Comparison of ENCODE assay signal across 23 mouse cellular contexts in genomic region chr13:89833053-89833670, GRCm38 (mm10).
DNase-seq lines count a peak whose midpoint lies in the region; ATAC-seq lines count a peak whose summit lies in the region.
"Had no signal": no experiment of that assay in that cellular context is flagged by ENCODE, and none has a peak within 500 bp of the region (broad histone marks: within the 10 kb centered on the region; RNA-seq: fewer than 3 reads in every experiment).

No protein-coding gene starts in this region.

- H3K27ac ChIP-seq in hindbrain, embryonic 12.5 days, result 0 out of 2 replicates have a peak overlapping the region, but pooled peaks have one; percentile 2
- no peak overlapping the region for H3K27ac ChIP-seq in hindbrain, embryonic 16.5 days (ENCODE audit: low read depth, low read length)
- H3K27ac ChIP-seq in embryonic facial prominence, embryonic 10.5 days (replicated peaks), result peak overlapping the region; percentile 77
- H3K27ac ChIP-seq in stomach, embryonic 15.5 days, result no peak overlapping the region
- H3K27ac ChIP-seq: embryonic facial prominence, embryonic 15.5 days; hindbrain, embryonic 14.5 days; kidney, embryonic 15.5 days; midbrain, embryonic 15.5 days had no signal

- no peaks in the 10 kb centered on the region for H3K4me1 ChIP-seq in hindbrain, embryonic 12.5 days
- no peaks in the 10 kb centered on the region for H3K4me1 ChIP-seq in hindbrain, embryonic 16.5 days (ENCODE audit: control insufficient read depth, insufficient read depth, low read depth, low read length)
- peaks cover 23% of the 10 kb centered on the region for H3K4me1 ChIP-seq in embryonic facial prominence, embryonic 10.5 days
- no peaks in the 10 kb centered on the region for H3K4me1 ChIP-seq in stomach, embryonic 15.5 days
- H3K4me1 ChIP-seq: embryonic facial prominence, embryonic 15.5 days; kidney, embryonic 15.5 days; midbrain, embryonic 15.5 days had no signal

- no peaks in the 10 kb centered on the region for H3K9me3 ChIP-seq in hindbrain, embryonic 12.5 days (replicated peaks)
- H3K9me3 ChIP-seq in hindbrain, embryonic 16.5 days (ENCODE audit: control insufficient read depth, low read length), result no peaks in the 10 kb centered on the region
- H3K9me3 ChIP-seq in embryonic facial prominence, embryonic 10.5 days, result no peaks in the 10 kb centered on the region
- no peaks in the 10 kb centered on the region for H3K9me3 ChIP-seq in stomach, embryonic 15.5 days
- H3K9me3 ChIP-seq: embryonic facial prominence, embryonic 15.5 days; kidney, embryonic 15.5 days; midbrain, embryonic 15.5 days had no signal

- no peaks in the 10 kb centered on the region for H3K36me3 ChIP-seq in hindbrain, embryonic 12.5 days
- H3K36me3 ChIP-seq in hindbrain, embryonic 16.5 days (ENCODE audit: control insufficient read depth, insufficient read depth, low read length), result no peaks in the 10 kb centered on the region
- H3K36me3 ChIP-seq in embryonic facial prominence, embryonic 10.5 days (replicated peaks), result no peaks in the 10 kb centered on the region
- no peaks in the 10 kb centered on the region for H3K36me3 ChIP-seq in stomach, embryonic 15.5 days
- H3K36me3 ChIP-seq: embryonic facial prominence, embryonic 15.5 days; kidney, embryonic 15.5 days; midbrain, embryonic 15.5 days had no signal

- H3K9ac ChIP-seq in hindbrain, embryonic 12.5 days, result no peak overlapping the region
- H3K9ac ChIP-seq in hindbrain, embryonic 16.5 days (ENCODE audit: low read depth, low read length), result no peak overlapping the region
- no peak overlapping the region for H3K9ac ChIP-seq in stomach, embryonic 15.5 days
- H3K9ac ChIP-seq: embryonic facial prominence, embryonic 15.5 days; hindbrain, embryonic 14.5 days; kidney, embryonic 15.5 days; liver, postnatal 0 days; midbrain, embryonic 15.5 days had no signal

- WGBS in hindbrain, embryonic 12.5 days, result 65% methylated on average over 2 of the region's 2 CpGs
- WGBS in hindbrain, embryonic 16.5 days, result 66% methylated on average over 2 of the region's 2 CpGs
- WGBS in embryonic facial prominence, embryonic 10.5 days, result 30% methylated on average over 2 of the region's 2 CpGs
- WGBS in stomach, embryonic 15.5 days, result 41% methylated on average over 2 of the region's 2 CpGs

- H3K27me3 ChIP-seq in hindbrain, embryonic 12.5 days, result no peaks in the 10 kb centered on the region
- no peaks in the 10 kb centered on the region for H3K27me3 ChIP-seq in hindbrain, embryonic 16.5 days (replicated peaks; ENCODE audit: control insufficient read depth, insufficient read depth, low read length)
- no peaks in the 10 kb centered on the region for H3K27me3 ChIP-seq in embryonic facial prominence, embryonic 10.5 days (replicated peaks; ENCODE audit: low read depth, poor library complexity, severe bottlenecking)
- H3K27me3 ChIP-seq in stomach, embryonic 15.5 days (replicated peaks), result no peaks in the 10 kb centered on the region
- H3K27me3 ChIP-seq: embryonic facial prominence, embryonic 15.5 days; kidney, embryonic 15.5 days; midbrain, embryonic 15.5 days had no signal

- DNase-seq in embryonic facial prominence, embryonic 10.5 days (ENCODE audit: low spot score), result peak; percentile 18
- DNase-seq in hindlimb bud, embryonic 11.5 days (ENCODE audit: extremely low spot score, low read depth, low spot score), result peak; percentile 74
- DNase-seq in layer of hippocampus, postnatal 25 days (ENCODE audit: extremely low spot score in 1 of 2, low spot score in 1 of 2), result no peak
- no peak for DNase-seq in B cell, adult 2 months
- DNase-seq: adrenal gland, postnatal 14 days; cerebellum, postnatal 10 days; gastrocnemius, postnatal 10 days; heart, adult 11 months; kidney, postnatal 4 days; liver, postnatal 0 days; lung, postnatal 14 days; right cerebral cortex, postnatal 4 days; thymus, adult 18-20 months had no signal

- H3K4me3 ChIP-seq in hindbrain, embryonic 12.5 days, result no peak overlapping the region
- no peak overlapping the region for H3K4me3 ChIP-seq in hindbrain, embryonic 16.5 days (ENCODE audit: low read length)
- H3K4me3 ChIP-seq in embryonic facial prominence, embryonic 10.5 days, result no peak overlapping the region
- H3K4me3 ChIP-seq in stomach, embryonic 15.5 days (replicated peaks), result no peak overlapping the region
- H3K4me3 ChIP-seq: embryonic facial prominence, embryonic 15.5 days; kidney, embryonic 15.5 days; midbrain, embryonic 15.5 days had no signal

- no peak overlapping the region for H3K4me2 ChIP-seq in hindbrain, embryonic 12.5 days (replicated peaks)
- H3K4me2 ChIP-seq in hindbrain, embryonic 16.5 days (ENCODE audit: low read length), result no peak overlapping the region
- H3K4me2 ChIP-seq in stomach, embryonic 15.5 days, result no peak overlapping the region
- H3K4me2 ChIP-seq: embryonic facial prominence, embryonic 15.5 days; hindbrain, embryonic 14.5 days; kidney, embryonic 15.5 days; midbrain, embryonic 15.5 days had no signal

- ATAC-seq in hindbrain, embryonic 12.5 days (ENCODE audit: low FRiP score), result no peak
- no peak for ATAC-seq in hindbrain, embryonic 16.5 days
- ATAC-seq in stomach, embryonic 15.5 days (ENCODE audit: insufficient read depth, low FRiP score, low read depth), result peak; percentile 68
- no peak for ATAC-seq in frontal cortex, adult (ENCODE audit: low TSS enrichment)
- ATAC-seq: CD4-positive, CD25-positive, alpha-beta regulatory T cell, adult 4 months; intestine, postnatal 0 days; liver, postnatal 0 days; midbrain, embryonic 15.5 days had no signal

Comparison
In these comparisons a context has a peak if more than half of its experiments do, and no peak if none do; other contexts are left out.
1. H3K27ac ChIP-seq: peak in hindbrain, embryonic 12.5 days (single experiment) and embryonic facial prominence, embryonic 10.5 days (single experiment); none in hindbrain, embryonic 16.5 days (single experiment) and stomach, embryonic 15.5 days (single experiment).
2. DNase-seq: peak in embryonic facial prominence, embryonic 10.5 days (single experiment) and hindlimb bud, embryonic 11.5 days (single experiment); none in layer of hippocampus, postnatal 25 days (0 of 2) and B cell, adult 2 months (0 of 2).